ENCODE assay signal across 10 mouse cellular contexts in genomic region chr16:41974866-41975719, GRCm38 (mm10).
DNase-seq lines count a peak whose midpoint lies in the region; ATAC-seq lines count a peak whose summit lies in the region.
"Had no signal": no experiment of that assay in that cellular context is flagged by ENCODE, and none has a peak within 500 bp of the region (broad histone marks: within the 10 kb centered on the region; RNA-seq: fewer than 3 reads in every experiment).

No protein-coding gene starts in this region.

- no peak overlapping the region for H3K4me3 ChIP-seq in lung, embryonic 15.5 days
- no peak overlapping the region for H3K4me3 ChIP-seq in embryonic facial prominence, embryonic 12.5 days
- H3K4me3 ChIP-seq in hindbrain, embryonic 13.5 days: no peak overlapping the region
- H3K4me3 ChIP-seq in neural tube, embryonic 14.5 days (ENCODE audit: low read depth, low read length): no peak overlapping the region
- H3K4me3 ChIP-seq in intestine, embryonic 16.5 days (ENCODE audit: low read length): no peak overlapping the region
- H3K4me3 ChIP-seq: liver, embryonic 15.5 days; neural tube, embryonic 12.5 days had no signal

- H3K27me3 ChIP-seq in lung, embryonic 15.5 days: no peaks in the 10 kb centered on the region
- no peaks in the 10 kb centered on the region for H3K27me3 ChIP-seq in embryonic facial prominence, embryonic 12.5 days
- no peaks in the 10 kb centered on the region for H3K27me3 ChIP-seq in hindbrain, embryonic 13.5 days
- no peaks in the 10 kb centered on the region for H3K27me3 ChIP-seq in neural tube, embryonic 14.5 days (ENCODE audit: control insufficient read depth, insufficient read depth, low read length)
- H3K27me3 ChIP-seq in intestine, embryonic 16.5 days (replicated peaks; ENCODE audit: control insufficient read depth, insufficient read depth, low read length): no peaks in the 10 kb centered on the region
- H3K27me3 ChIP-seq: liver, embryonic 15.5 days; neural tube, embryonic 12.5 days had no signal

- no peak overlapping the region for H3K4me2 ChIP-seq in lung, embryonic 15.5 days
- H3K4me2 ChIP-seq in embryonic facial prominence, embryonic 12.5 days (replicated peaks): no peak overlapping the region
- H3K4me2 ChIP-seq in hindbrain, embryonic 13.5 days: no peak overlapping the region
- H3K4me2 ChIP-seq in neural tube, embryonic 14.5 days (ENCODE audit: low read depth, low read length): no peak overlapping the region
- no peak overlapping the region for H3K4me2 ChIP-seq in intestine, embryonic 16.5 days (ENCODE audit: low read depth, low read length)
- H3K4me2 ChIP-seq: liver, embryonic 15.5 days; neural tube, embryonic 12.5 days had no signal

- H3K36me3 ChIP-seq in lung, embryonic 15.5 days: no peaks in the 10 kb centered on the region
- H3K36me3 ChIP-seq in embryonic facial prominence, embryonic 12.5 days: no peaks in the 10 kb centered on the region
- H3K36me3 ChIP-seq in hindbrain, embryonic 13.5 days: no peaks in the 10 kb centered on the region
- H3K36me3 ChIP-seq in neural tube, embryonic 14.5 days (ENCODE audit: control insufficient read depth, insufficient read depth, low read length): no peaks in the 10 kb centered on the region
- no peaks in the 10 kb centered on the region for H3K36me3 ChIP-seq in intestine, embryonic 16.5 days (ENCODE audit: control insufficient read depth, insufficient read depth, low read length)
- H3K36me3 ChIP-seq: liver, embryonic 15.5 days; neural tube, embryonic 12.5 days had no signal

- 54% methylated on average over 2 of the region's 2 CpGs for WGBS in lung, embryonic 15.5 days
- 69% methylated on average over 2 of the region's 2 CpGs for WGBS in embryonic facial prominence, embryonic 12.5 days
- WGBS in hindbrain, embryonic 13.5 days: 78% methylated on average over 2 of the region's 2 CpGs
- 64% methylated on average over 2 of the region's 2 CpGs for WGBS in neural tube, embryonic 14.5 days
- 53% methylated on average over 2 of the region's 2 CpGs for WGBS in intestine, embryonic 16.5 days

- H3K9me3 ChIP-seq in lung, embryonic 15.5 days: no peaks in the 10 kb centered on the region
- H3K9me3 ChIP-seq in embryonic facial prominence, embryonic 12.5 days: no peaks in the 10 kb centered on the region
- H3K9me3 ChIP-seq in hindbrain, embryonic 13.5 days: no peaks in the 10 kb centered on the region
- no peaks in the 10 kb centered on the region for H3K9me3 ChIP-seq in neural tube, embryonic 14.5 days (ENCODE audit: control insufficient read depth, low read length)
- no peaks in the 10 kb centered on the region for H3K9me3 ChIP-seq in intestine, embryonic 16.5 days (ENCODE audit: control insufficient read depth, low read length)
- H3K9me3 ChIP-seq: liver, embryonic 15.5 days; neural tube, embryonic 12.5 days had no signal

- 0 out of 2 replicates have a peak, but pooled peaks have one; percentile 19 for ATAC-seq in lung, embryonic 15.5 days (ENCODE audit: borderline replicate concordance, extremely low read depth, low FRiP score, low TSS enrichment)
- peak; percentile 79 for ATAC-seq in embryonic facial prominence, embryonic 12.5 days (ENCODE audit: insufficient number of reproducible peaks, insufficient read depth, low FRiP score, low TSS enrichment)
- peak; percentile 68 for ATAC-seq in hindbrain, embryonic 13.5 days (ENCODE audit: low FRiP score)
- 0 out of 2 replicates have a peak, but pooled peaks have one; percentile 63 for ATAC-seq in neural tube, embryonic 14.5 days (ENCODE audit: low read depth)
- ATAC-seq in intestine, embryonic 16.5 days: no peak

- H3K27ac ChIP-seq in lung, embryonic 15.5 days: no peak overlapping the region
- H3K27ac ChIP-seq in embryonic facial prominence, embryonic 12.5 days: no peak overlapping the region
- H3K27ac ChIP-seq in hindbrain, embryonic 13.5 days: no peak overlapping the region
- H3K27ac ChIP-seq in neural tube, embryonic 14.5 days (ENCODE audit: low read depth, low read length): no peak overlapping the region
- H3K27ac ChIP-seq in intestine, embryonic 16.5 days (ENCODE audit: low read length): no peak overlapping the region
- H3K27ac ChIP-seq: liver, embryonic 15.5 days; neural tube, embryonic 12.5 days had no signal

- DNase-seq in lung, postnatal 4 days: no peak
- DNase-seq in layer of hippocampus, adult 9-11 months: no peak
- DNase-seq: adrenal gland, postnatal 10 days had no signal

- no peaks in the 10 kb centered on the region for H3K4me1 ChIP-seq in lung, embryonic 15.5 days
- H3K4me1 ChIP-seq in embryonic facial prominence, embryonic 12.5 days: no peaks in the 10 kb centered on the region
- no peaks in the 10 kb centered on the region for H3K4me1 ChIP-seq in hindbrain, embryonic 13.5 days (replicated peaks)
- H3K4me1 ChIP-seq in neural tube, embryonic 14.5 days (ENCODE audit: control insufficient read depth, insufficient read depth, low read length): no peaks in the 10 kb centered on the region
- H3K4me1 ChIP-seq in intestine, embryonic 16.5 days (ENCODE audit: control insufficient read depth, insufficient read depth, low read length): no peaks in the 10 kb centered on the region
- H3K4me1 ChIP-seq: liver, embryonic 15.5 days; neural tube, embryonic 12.5 days had no signal

- no peak overlapping the region for H3K9ac ChIP-seq in lung, embryonic 15.5 days
- no peak overlapping the region for H3K9ac ChIP-seq in embryonic facial prominence, embryonic 12.5 days
- no peak overlapping the region for H3K9ac ChIP-seq in hindbrain, embryonic 13.5 days
- H3K9ac ChIP-seq in neural tube, embryonic 14.5 days (replicated peaks; ENCODE audit: low read depth, low read length): no peak overlapping the region
- no peak overlapping the region for H3K9ac ChIP-seq in intestine, embryonic 16.5 days (ENCODE audit: low read depth, low read length)
- H3K9ac ChIP-seq: liver, embryonic 15.5 days; neural tube, embryonic 12.5 days had no signal
